Mouse (Mus musculus) cerebellum, adult 2 months (tissue): ENCODE data around the gene Angpt4.

ENCODE experiments used
- CTCF ChIP-seq: fragments of 200-500 bp; IDR thresholded peaks from 2 replicates; pipeline ENCODE4 v1.5.1; 2011; ENCODE audit warnings: low read depth, mild to moderate bottlenecking, control low read depth, low read length, moderate library complexity, borderline replicate concordance; ENCODE audit not compliant: insufficient read depth
- POLR2A ChIP-seq: fragments of 200-500 bp; IDR thresholded peaks from 2 replicates; pipeline ENCODE4 v1.6.1; 2011; ENCODE audit warnings: low read length, control low read depth, borderline replicate concordance; ENCODE audit not compliant: insufficient read depth

DNA sequence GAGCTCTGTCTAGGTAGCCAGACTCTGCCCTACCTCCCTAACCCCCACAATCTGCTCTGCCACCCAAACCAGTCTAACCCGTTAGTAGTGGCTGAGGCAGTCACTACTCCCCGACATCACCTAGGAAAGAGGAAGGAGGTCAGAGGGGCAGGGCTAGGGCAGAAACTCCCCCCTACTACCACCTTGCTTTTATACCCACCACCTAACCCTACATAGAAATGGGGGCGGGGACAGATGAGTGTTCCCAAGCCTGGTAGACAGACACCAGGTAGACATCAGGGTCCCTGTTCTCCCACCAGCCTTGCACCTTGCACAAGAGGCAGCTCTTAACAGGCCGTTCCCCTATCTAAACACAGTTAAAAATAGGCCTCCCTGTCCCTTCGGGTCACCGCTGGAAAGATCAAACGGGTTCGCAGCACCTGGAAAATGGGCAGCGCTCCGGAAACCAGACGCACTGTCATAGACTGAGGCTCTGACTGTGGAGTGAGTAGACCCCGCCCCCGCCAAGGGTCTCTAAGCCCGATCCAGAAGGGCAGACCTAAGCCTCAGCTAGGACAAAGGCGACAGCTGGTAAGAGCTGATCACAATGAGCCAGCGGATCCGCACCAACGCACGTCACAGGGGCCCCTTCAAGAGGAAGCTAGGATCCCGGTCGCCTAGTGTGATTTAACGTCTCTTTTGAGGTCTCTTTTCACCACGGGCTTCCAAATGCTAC lies 62.0 kb downstream of the Angpt4 start:
- TF ChIP-seq POLR2A (no peak), CTCF (no peak)
